Mouse (Mus musculus) stomach, embryonic 14.5 days (tissue): ENCODE measurements at regions not wholly inside any gene's neighbourhood (a gene's known extent, or its start where the extent isn't known, plus 50 kb on each side); places are given as distances from the start of the nearest gene placed in this dataset.

ENCODE experiments used
- ATAC-seq: fragments of 200-750 bp; cut with Nextera tagmentation; 2 replicates; pipeline ENCODE4 v1.8.0; 2017; ENCODE audit warnings: low read depth, moderate TSS enrichment; ENCODE audit not compliant: insufficient number of reproducible peaks, insufficient read depth, low FRiP score
- H3K27ac ChIP-seq: fragments of 300-500 bp; sonication (generic); 2 replicates; pipeline ENCODE4 v1.5.1; 2014; ENCODE audit warnings: mild to moderate bottlenecking, low read length, moderate library complexity, mixed read lengths
- H3K27me3 ChIP-seq: fragments of 300-500 bp; sonication (generic); 2 replicates; pipeline ENCODE4 v1.6.1; 2014; ENCODE audit warnings: low read length, control low read depth, mixed read lengths; ENCODE audit not compliant: control insufficient read depth, insufficient read depth
- H3K36me3 ChIP-seq: fragments of 300-500 bp; sonication (generic); 2 replicates; pipeline ENCODE4 v1.6.1; 2014; ENCODE audit warnings: mild to moderate bottlenecking, control low read depth, low read length, moderate library complexity, mixed read lengths; ENCODE audit not compliant: control insufficient read depth, insufficient read depth
- H3K4me1 ChIP-seq: fragments of 300-500 bp; sonication (generic); 2 replicates; pipeline ENCODE4 v1.6.1; 2014; ENCODE audit warnings: low read length, control low read depth, mixed read lengths; ENCODE audit not compliant: control insufficient read depth, insufficient read depth
- H3K4me2 ChIP-seq: fragments of 300-500 bp; sonication (generic); replicated peaks from 2 replicates; pipeline ENCODE4 v1.6.1; 2014; ENCODE audit warnings: low read depth, low read length, control low read depth
- H3K4me3 ChIP-seq: fragments of 300-500 bp; sonication (generic); 2 replicates; pipeline ENCODE4 v1.5.1; 2014; ENCODE audit warnings: low read depth, low read length, control low read depth
- H3K9ac ChIP-seq: fragments of 300-500 bp; sonication (generic); replicated peaks from 2 replicates; pipeline ENCODE4 v1.6.1; 2014; ENCODE audit warnings: low read depth, mild to moderate bottlenecking, control low read depth, low read length, moderate library complexity, mixed read lengths
- H3K9me3 ChIP-seq: fragments of 300-500 bp; sonication (generic); 2 replicates; pipeline ENCODE4 v1.6.1; 2016; ENCODE audit warnings: low read depth, low read length, control low read depth; ENCODE audit not compliant: control insufficient read depth
- WGBS: fragments of 180-500 bp; shearing (Covaris S2); extraction: QIAGEN DNeasy Blood & Tissue Kit; methylation state at CpG from one replicate; pipeline ENCODE4 v1.1.7; 2014; 5-methylcytosine and 5-hydroxymethylcytosine counted together

- no peaks in the 10 kb centered on the region for H3K27me3 ChIP-seq
- no peak for ATAC-seq
- no peak overlapping the region for H3K9ac ChIP-seq
Measured at GRCm38 (mm10) chr9:90789545-90789944, 518.9 kb upstream of the Tbc1d2b start.

GRCm38 (mm10) chr9:90791871-90792270 lies 521.3 kb upstream of the Tbc1d2b start:
- H3K27me3 ChIP-seq = no peaks in the 10 kb centered on the region
- no peaks in the 10 kb centered on the region for H3K9me3 ChIP-seq
- H3K9ac ChIP-seq = no peak overlapping the region
- H3K4me1 ChIP-seq = no peaks in the 10 kb centered on the region
- H3K36me3 ChIP-seq = no peaks in the 10 kb centered on the region
- no peak for ATAC-seq
- no peak overlapping the region for H3K4me3 ChIP-seq
- no peak overlapping the region for H3K4me2 ChIP-seq
- WGBS = 66% methylated on average over 2 of the region's 2 CpGs
- no peak overlapping the region for H3K27ac ChIP-seq

More at GRCm38 (mm10) chr9:90789545-90789944, 518.9 kb upstream of the Tbc1d2b start:
- Histone ChIP-seq H3K36me3 (no peaks in the 10 kb centered on the region), H3K27ac (no peak overlapping the region), H3K4me1 (no peaks in the 10 kb centered on the region), H3K4me3 (no peak overlapping the region), H3K9me3 (no peaks in the 10 kb centered on the region), H3K4me2 (no peak overlapping the region)

GRCm38 (mm10) chr9:90816844-90817243 lies 545.4 kb upstream of the Zic4 start:
- 50% methylated on average over 4 of the region's 4 CpGs for WGBS
- Histone ChIP-seq H3K4me2 (no peak overlapping the region), H3K4me1 (no peaks in the 10 kb centered on the region), H3K27me3 (no peaks in the 10 kb centered on the region), H3K9me3 (no peaks in the 10 kb centered on the region), H3K27ac (no peak overlapping the region), H3K4me3 (no peak overlapping the region), H3K9ac (no peak overlapping the region), H3K36me3 (no peaks in the 10 kb centered on the region)
- no peak for ATAC-seq

- H3K4me3 ChIP-seq = no peak overlapping the region
- no peaks in the 10 kb centered on the region for H3K27me3 ChIP-seq
- no peak overlapping the region for H3K27ac ChIP-seq
- no peaks in the 10 kb centered on the region for H3K9me3 ChIP-seq
- H3K4me1 ChIP-seq = no peaks in the 10 kb centered on the region
- H3K36me3 ChIP-seq = no peaks in the 10 kb centered on the region
- H3K4me2 ChIP-seq = no peak overlapping the region
- 78% methylated on average over 4 of the region's 4 CpGs for WGBS
- no peak overlapping the region for H3K9ac ChIP-seq
- ATAC-seq = no peak
Measured at GRCm38 (mm10) chr9:90823574-90824280, 538.5 kb upstream of the Zic4 start.

- no peak overlapping the region for H3K27ac ChIP-seq
- H3K9ac ChIP-seq = no peak overlapping the region
- H3K4me3 ChIP-seq = no peak overlapping the region
- H3K27me3 ChIP-seq = no peaks in the 10 kb centered on the region
- H3K4me2 ChIP-seq = no peak overlapping the region
- H3K4me1 ChIP-seq = no peaks in the 10 kb centered on the region
- ATAC-seq = no peak
- H3K36me3 ChIP-seq = no peaks in the 10 kb centered on the region
- 81% methylated on average over 3 of the region's 3 CpGs for WGBS
- H3K9me3 ChIP-seq = no peaks in the 10 kb centered on the region
Measured at GRCm38 (mm10) chr9:90827474-90827873, 534.7 kb upstream of the Zic4 start.

- ATAC-seq = no peak
- Histone ChIP-seq H3K4me3 (no peak overlapping the region), H3K9me3 (no peaks in the 10 kb centered on the region), H3K4me1 (no peaks in the 10 kb centered on the region), H3K27me3 (no peaks in the 10 kb centered on the region), H3K9ac (no peak overlapping the region), H3K4me2 (no peak overlapping the region), H3K27ac (no peak overlapping the region), H3K36me3 (no peaks in the 10 kb centered on the region)
- 54% methylated on average over 5 of the region's 5 CpGs for WGBS
Measured at GRCm38 (mm10) chr9:90828701-90829100, 533.5 kb upstream of the Zic4 start.

- 49% methylated on average over 4 of the region's 4 CpGs for WGBS
- H3K4me2 ChIP-seq = no peak overlapping the region
- no peak for ATAC-seq
Measured at GRCm38 (mm10) chr9:90830704-90831103, 531.5 kb upstream of the Zic4 start.

GRCm38 (mm10) chr9:90833743-90834539 lies 528.3 kb upstream of the Zic4 start:
- WGBS = 26% methylated on average over 3 of the region's 3 CpGs
- Histone ChIP-seq H3K36me3 (no peaks in the 10 kb centered on the region), H3K9me3 (no peaks in the 10 kb centered on the region), H3K9ac (no peak overlapping the region), H3K4me3 (no peak overlapping the region), H3K27ac (no peak overlapping the region), H3K4me1 (no peaks in the 10 kb centered on the region), H3K27me3 (no peaks in the 10 kb centered on the region), H3K4me2 (no peak overlapping the region)
- no peak for ATAC-seq

More at GRCm38 (mm10) chr9:90830704-90831103, 531.5 kb upstream of the Zic4 start:
- Histone ChIP-seq H3K36me3 (no peaks in the 10 kb centered on the region), H3K27me3 (no peaks in the 10 kb centered on the region), H3K9ac (no peak overlapping the region), H3K4me1 (no peaks in the 10 kb centered on the region), H3K4me3 (no peak overlapping the region), H3K9me3 (no peaks in the 10 kb centered on the region), H3K27ac (no peak overlapping the region)
